Mouse (Mus musculus) MEL (cell line): ENCODE data around the gene Hspb3. TPM values are rescaled to one million over a fixed set of nuclear protein-coding genes. Genes with fewer than 3 reads are reported as not detected.
A peak's percentile ranks its signal among the peaks of the same experiment; 100 is the strongest.

Source experiments
- DNase-seq: peaks from one replicate; pipeline ENCODE4 v3.0.0; 2011; ENCODE audit warnings: low read depth, low spot score
- H3K27ac ChIP-seq: 2 replicates; pipeline ENCODE4 v1.5.1; 2012; ENCODE audit warnings: low read depth, mild to moderate bottlenecking, control low read depth, low read length, moderate library complexity; ENCODE audit not compliant: control insufficient read depth
- H3K27me3 ChIP-seq, 2 experiments: fragments of 150-350 bp in 1 of 2; sonication (generic) in 1 of 2; 2 replicates each; pipeline ENCODE4 v1.6.1; 2012; ENCODE audit warnings: low read length in 2 of 2, mild to moderate bottlenecking in 2 of 2, improper control_type of control experiment in 1 of 2, moderate library complexity in 1 of 2; ENCODE audit not compliant: insufficient read depth in 2 of 2, control insufficient read depth in 1 of 2
- H3K36me3 ChIP-seq, 2 experiments: 2 replicates each; pipeline ENCODE4 v1.6.1; 2012 to 2014; ENCODE audit warnings: low read length in 2 of 2, improper control_type of control experiment in 1 of 2, inconsistent platforms in 1 of 2, mild to moderate bottlenecking in 1 of 2; ENCODE audit not compliant: insufficient read depth in 2 of 2, control insufficient read depth in 1 of 2
- H3K4me1 ChIP-seq, 2 experiments: fragments of 150-350 bp in 1 of 2; sonication (generic) in 1 of 2; 2 replicates each; pipeline ENCODE4 v1.6.1; 2012; ENCODE audit warnings: low read length in 2 of 2, improper control_type of control experiment in 1 of 2, mild to moderate bottlenecking in 1 of 2; ENCODE audit not compliant: insufficient read depth in 2 of 2, control insufficient read depth in 1 of 2
- H3K4me3 ChIP-seq, 2 experiments: fragments of 150-350 bp in 1 of 2; sonication (generic) in 1 of 2; 2 replicates each; pipeline ENCODE4 v1.5.1; 2012; ENCODE audit warnings: low read depth in 2 of 2, low read length in 2 of 2, mild to moderate bottlenecking in 2 of 2, moderate library complexity in 2 of 2, control low read depth in 1 of 2, improper control_type of control experiment in 1 of 2; ENCODE audit not compliant: control insufficient read depth in 1 of 2, insufficient read depth in 1 of 2
- H3K79me2 ChIP-seq: 2 replicates; pipeline ENCODE4 v1.6.1; 2012; ENCODE audit warnings: mild to moderate bottlenecking, low read length, moderate library complexity; ENCODE audit not compliant: control insufficient read depth, poor library complexity, insufficient read depth
- H3K9ac ChIP-seq: 2 replicates; pipeline ENCODE4 v1.6.1; 2012; ENCODE audit warnings: low read depth, mild to moderate bottlenecking, control low read depth, low read length, moderate library complexity; ENCODE audit not compliant: control insufficient read depth, poor library complexity, severe bottlenecking
- H3K9me3 ChIP-seq: fragments of 150-350 bp; sonication (generic); replicated peaks from 2 replicates; pipeline ENCODE4 v1.6.1; 2012; ENCODE audit warnings: mild to moderate bottlenecking, low read length, improper control_type of control experiment, moderate library complexity; ENCODE audit not compliant: insufficient read depth
- CHD2 ChIP-seq: IDR thresholded peaks from 2 replicates; pipeline ENCODE4 v1.6.1; 2011; ENCODE audit warnings: low read length, improper control_type of control experiment
- ELF1 ChIP-seq: IDR thresholded peaks from 2 replicates; pipeline ENCODE4 v1.6.1; 2014; ENCODE audit warnings: low read depth, mild to moderate bottlenecking, inconsistent platforms, low read length, improper control_type of control experiment, moderate library complexity
- ETS1 ChIP-seq: IDR thresholded peaks from 2 replicates; pipeline ENCODE4 v1.6.1; 2012; ENCODE audit warnings: low read depth, mild to moderate bottlenecking, inconsistent platforms, low read length, improper control_type of control experiment, moderate library complexity
- HCFC1 ChIP-seq: IDR thresholded peaks from 2 replicates; pipeline ENCODE4 v1.6.1; 2012; ENCODE audit warnings: low read depth, mild to moderate bottlenecking, inconsistent platforms, low read length, improper control_type of control experiment, moderate library complexity
- JUND ChIP-seq: IDR thresholded peaks from 2 replicates; pipeline ENCODE4 v1.6.1; 2011; ENCODE audit warnings: low read depth, mild to moderate bottlenecking, improper control_type of control experiment, low read length
- MAX ChIP-seq: IDR thresholded peaks from 2 replicates; pipeline ENCODE4 v1.6.1; 2011; ENCODE audit warnings: low read length, improper control_type of control experiment
- MAZ ChIP-seq: IDR thresholded peaks from 2 replicates; pipeline ENCODE4 v1.6.1; 2012; ENCODE audit warnings: low read depth, mild to moderate bottlenecking, inconsistent platforms, low read length, improper control_type of control experiment
- MXI1 ChIP-seq: IDR thresholded peaks from 2 replicates; pipeline ENCODE4 v1.6.1; 2011; ENCODE audit warnings: mild to moderate bottlenecking, low read depth, low read length, improper control_type of control experiment
- MYB ChIP-seq: IDR thresholded peaks from 2 replicates; pipeline ENCODE4 v1.6.1; 2011; ENCODE audit warnings: mild to moderate bottlenecking, low read depth, low read length, improper control_type of control experiment
- MYC ChIP-seq: IDR thresholded peaks from 2 replicates; pipeline ENCODE4 v1.6.1; 2011; ENCODE audit warnings: low read depth, mild to moderate bottlenecking, low read length, improper control_type of control experiment, moderate library complexity
- NRF1 ChIP-seq: IDR thresholded peaks from 2 replicates; pipeline ENCODE4 v1.6.1; 2014; ENCODE audit warnings: low read depth, mild to moderate bottlenecking, inconsistent platforms, low read length, improper control_type of control experiment, moderate library complexity; ENCODE audit not compliant: poor library complexity, insufficient read depth, severe bottlenecking
- POLR2AphosphoS2 ChIP-seq: IDR thresholded peaks from 2 replicates; pipeline ENCODE4 v1.6.1; 2011; ENCODE audit warnings: low read length, improper control_type of control experiment
- RAD21 ChIP-seq: IDR thresholded peaks from 2 replicates; pipeline ENCODE4 v1.6.1; 2011; ENCODE audit warnings: mild to moderate bottlenecking, low read depth, low read length, improper control_type of control experiment
- RCOR1 ChIP-seq: IDR thresholded peaks from 2 replicates; pipeline ENCODE4 v1.6.1; 2012; ENCODE audit warnings: low read depth, mild to moderate bottlenecking, inconsistent platforms, low read length, improper control_type of control experiment
- SIN3A ChIP-seq: IDR thresholded peaks from 2 replicates; pipeline ENCODE4 v1.6.1; 2012; ENCODE audit warnings: low read length, improper control_type of control experiment, inconsistent platforms
- SMC3 ChIP-seq: IDR thresholded peaks from 2 replicates; pipeline ENCODE4 v1.6.1; 2011; ENCODE audit warnings: low read depth, low read length, improper control_type of control experiment
- TAL1 ChIP-seq: IDR thresholded peaks from 2 replicates; pipeline ENCODE4 v1.6.1; 2012; ENCODE audit warnings: mild to moderate bottlenecking, inconsistent platforms, low read length, moderate library complexity, mixed read lengths
- USF2 ChIP-seq, 2 experiments: IDR thresholded peaks; 2 replicates each; pipeline ENCODE4 v1.6.1; 2011 to 2012; ENCODE audit warnings: improper control_type of control experiment in 2 of 2, low read length in 2 of 2, borderline replicate concordance in 1 of 2, inconsistent platforms in 1 of 2, low read depth in 1 of 2, mild to moderate bottlenecking in 1 of 2; ENCODE audit not compliant: insufficient read depth in 1 of 2
- ZC3H11A ChIP-seq: IDR thresholded peaks from 2 replicates; pipeline ENCODE4 v1.6.1; 2012; ENCODE audit warnings: low read depth, mild to moderate bottlenecking, inconsistent platforms, low read length, improper control_type of control experiment
- ZKSCAN1 ChIP-seq: IDR thresholded peaks from 2 replicates; pipeline ENCODE4 v1.6.1; 2012; ENCODE audit warnings: low read depth, mild to moderate bottlenecking, inconsistent platforms, low read length, improper control_type of control experiment, moderate library complexity
- ZMIZ1 ChIP-seq: IDR thresholded peaks from 2 replicates; pipeline ENCODE4 v1.6.1; 2012; ENCODE audit warnings: low read depth, mild to moderate bottlenecking, inconsistent platforms, low read length, improper control_type of control experiment, moderate library complexity
- polyA plus RNA-seq, 2 experiments: library from polyadenylated mRNA; stranded (reverse) in 1 of 2; unstranded in 1 of 2; fragments of >175 nt in 1 of 2; fragments of >200 nt in 1 of 2; gene quantifications; 2 replicates each; pipeline versions ENCODE4 v1.2.1 to v1.2.4; 2012; ENCODE audit warnings: low replicate concordance in 2 of 2, low read depth in 1 of 2; ENCODE audit not compliant: insufficient read length in 2 of 2, insufficient read depth in 1 of 2, missing spikeins in 1 of 2
- total RNA-seq: library from RNA; depleted of rRNA; stranded (reverse); fragments of 300-350 nt; gene quantifications from 2 replicates; pipeline ENCODE4 v1.2.3, GENCODE M21; 2012

Hspb3 gene
- total and polyA plus RNA-seq, 3 experiments: not detected

- TF ChIP-seq ELF1: no peak
Observed at GRCm38 (mm10) chr13:113706183-113706582, 42.7 kb upstream of the Hspb3 start (continued).

GRCm38 (mm10) chr13:113701185-113701584 lies 37.7 kb upstream of the Hspb3 start:
- Histone ChIP-seq H3K79me2 (no peaks in the 10 kb centered on the region), H3K4me1 (peaks cover 0 to 8% of the 10 kb centered on the region in 2 experiments; a peak in 1 of 4 replicates), H3K36me3 (peaks cover 0 to 6% of the 10 kb centered on the region in 2 experiments; a peak in 2 of 4 replicates), H3K27me3 (no peaks in the 10 kb centered on the region; a peak in 1 of 4 replicates), H3K9me3 (no peaks in the 10 kb centered on the region), H3K9ac (no peak overlapping the region), H3K4me3 (no peak overlapping the region)
- no peak for TF ChIP-seq POLR2AphosphoS2
- no peak for TF ChIP-seq MXI1
- no peak for TF ChIP-seq ZMIZ1
- TF ChIP-seq MYB: no peak
- no peak for TF ChIP-seq USF2 (IDR thresholded peaks at IDR 0.05; ENCODE audit: borderline replicate concordance in 1 of 2, insufficient read depth in 1 of 2, low read depth in 1 of 2, low read length in 2 of 2)
- no peak for TF ChIP-seq ETS1
- TF ChIP-seq RAD21: no peak
- TF ChIP-seq, all 39 proteins: peak for 0
- no peak for DNase-seq
- H3K27ac ChIP-seq: no peak overlapping the region

GRCm38 (mm10) chr13:113699928-113700327 lies 36.5 kb upstream of the Hspb3 start:
- peak overlapping the region; percentile 28 for H3K27ac ChIP-seq
- peaks cover 0 to 6% of the 10 kb centered on the region in 2 experiments; a peak in 2 of 4 replicates for H3K36me3 ChIP-seq
- H3K79me2 ChIP-seq: no peaks in the 10 kb centered on the region
- H3K9me3 ChIP-seq: no peaks in the 10 kb centered on the region
- no peak overlapping the region for H3K4me3 ChIP-seq
- H3K27me3 ChIP-seq: no peaks in the 10 kb centered on the region; a peak in 1 of 4 replicates
- DNase-seq: no peak
- TF ChIP-seq ZC3H11A (no peak), MAX (no peak), SMC3 (no peak), MYC (no peak), TAL1 (no peak), USF2 (IDR thresholded peaks at IDR 0.05; ENCODE audit: borderline replicate concordance in 1 of 2, insufficient read depth in 1 of 2, low read depth in 1 of 2, low read length in 2 of 2) (no peak), JUND (no peak), CHD2 (no peak), RCOR1 (no peak), MXI1 (no peak), ZKSCAN1 (no peak), RAD21 (no peak), MAZ (no peak), HCFC1 (no peak), SIN3A (no peak), NRF1 (no peak)
- TF ChIP-seq, all 39 proteins: peak for 0
- Histone ChIP-seq H3K4me1 (peaks cover 0 to 8% of the 10 kb centered on the region in 2 experiments; a peak in 1 of 4 replicates), H3K9ac (no peak overlapping the region)
